Mouse (Mus musculus) heart, adult 2 months (tissue): ENCODE results near the gene Cacna1d. TPM values are rescaled to one million over a fixed set of nuclear protein-coding genes. Genes with fewer than 3 reads are reported as not detected.

Source experiments
- DNase-seq, 2 experiments: peaks; one replicate each; pipeline ENCODE4 v3.0.0; 2021
- H3K27ac ChIP-seq: fragments of 200-600 bp; 2 replicates; pipeline ENCODE4 v1.8.1; 2022
- H3K27me3 ChIP-seq: fragments of 200-500 bp; 2 replicates; pipeline ENCODE4 v1.6.1; 2012; ENCODE audit warnings: mild to moderate bottlenecking, low read length, inconsistent platforms, mixed read lengths; ENCODE audit not compliant: control insufficient read depth, insufficient read depth
- H3K36me3 ChIP-seq: fragments of 200-500 bp; 2 replicates; pipeline ENCODE4 v1.6.1; 2012; ENCODE audit warnings: low read length, inconsistent platforms; ENCODE audit not compliant: control insufficient read depth, insufficient read depth
- H3K4me1 ChIP-seq: fragments of 200-500 bp; 2 replicates; pipeline ENCODE4 v1.6.1; 2011; ENCODE audit warnings: low read length; ENCODE audit not compliant: control insufficient read depth, insufficient read depth
- H3K4me3 ChIP-seq: fragments of 200-600 bp; 2 replicates; pipeline ENCODE4 v1.8.1; 2022
- H3K79me2 ChIP-seq: fragments of 200-500 bp; replicated peaks from 2 replicates; pipeline ENCODE4 v1.6.1; 2012; ENCODE audit warnings: mild to moderate bottlenecking, inconsistent platforms, low read length, moderate library complexity, mixed read lengths; ENCODE audit not compliant: control insufficient read depth, insufficient read depth
- H3K9ac ChIP-seq: fragments of 200-500 bp; 2 replicates; pipeline ENCODE4 v1.6.1; 2012; ENCODE audit warnings: low read depth, mild to moderate bottlenecking, control low read depth, inconsistent platforms, low read length, mixed read lengths
- CTCF ChIP-seq: fragments of 200-600 bp; IDR thresholded peaks from 2 replicates; pipeline ENCODE4 v1.8.1; 2022; ENCODE audit warnings: antibody characterized with exemption, mild to moderate bottlenecking, moderate library complexity
- EP300 ChIP-seq: fragments of 200-500 bp; IDR thresholded peaks from 2 replicates; pipeline ENCODE4 v1.6.1; 2011; ENCODE audit warnings: low read depth, low read length, control low read depth; ENCODE audit not compliant: insufficient read depth
- POLR2A ChIP-seq: fragments of 200-500 bp; IDR thresholded peaks from 2 replicates; pipeline ENCODE4 v1.6.1; 2011; ENCODE audit warnings: mild to moderate bottlenecking, low read depth, low read length, control low read depth; ENCODE audit not compliant: insufficient read depth
- WGBS: fragments of 180-500 bp; shearing (Covaris S2); methylation state at CpG from one replicate; pipeline ENCODE4 v1.1.7; 2018; 5-methylcytosine and 5-hydroxymethylcytosine counted together
- intact Hi-C: fragments of 180-260 bp; cut with DNase I; formaldehyde crosslinking; loops from one replicate; pipeline ENCODE4 v1.15.1; 2025
- polyA plus RNA-seq: library from polyadenylated mRNA; depleted of rRNA; stranded (reverse); fragments of >200 nt; gene quantifications from 2 replicates; pipeline ENCODE4 v1.2.3, GENCODE M21; 2012
- total RNA-seq, 2 experiments: library from RNA; stranded (reverse); gene quantifications; 2 replicates each; pipeline ENCODE4 v1.2.3; 2021

Cacna1d gene
- total and polyA plus RNA-seq, 3 experiments, result 1.3 to 3.0 (median 2.1) TPM

DNA sequence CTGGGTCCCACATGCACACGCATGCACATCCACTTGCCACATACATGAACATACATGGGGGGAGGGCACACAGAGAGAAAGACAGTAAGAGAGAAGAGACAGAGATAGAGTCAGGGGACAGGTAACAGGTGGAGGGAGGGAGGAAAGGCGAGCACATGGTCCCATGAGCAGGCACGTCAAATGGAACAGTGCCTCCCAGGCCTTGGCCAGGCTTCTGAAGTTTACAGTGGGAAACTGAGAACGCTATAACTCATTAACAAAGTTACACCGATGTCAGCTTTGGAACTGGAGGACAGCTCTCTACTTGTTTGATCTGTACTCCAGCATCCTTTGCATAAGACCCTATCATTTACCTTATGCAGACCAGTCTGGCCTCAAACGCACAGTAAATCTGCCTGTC lies 16.8 kb downstream of the Cacna1d start:
- WGBS, result 84% methylated on average over 6 of the region's 6 CpGs
- H3K4me3 ChIP-seq, result no peak overlapping the region
- no peak overlapping the region for H3K9ac ChIP-seq
- H3K79me2 ChIP-seq, result no peaks in the 10 kb centered on the region
- no peaks in the 10 kb centered on the region for H3K4me1 ChIP-seq
- no peak overlapping the region for H3K27ac ChIP-seq
- DNase-seq, result no peak
- intact Hi-C loops, result loop anchor here (10.0 kb wide), 1 partner anchor 490 kb away; no protein-coding TSS in a partner anchor
- H3K36me3 ChIP-seq, result no peaks in the 10 kb centered on the region
- no peaks in the 10 kb centered on the region for H3K27me3 ChIP-seq
- TF ChIP-seq EP300, result no peak
- TF ChIP-seq POLR2A, result no peak
- TF ChIP-seq CTCF, result no peak

DNA sequence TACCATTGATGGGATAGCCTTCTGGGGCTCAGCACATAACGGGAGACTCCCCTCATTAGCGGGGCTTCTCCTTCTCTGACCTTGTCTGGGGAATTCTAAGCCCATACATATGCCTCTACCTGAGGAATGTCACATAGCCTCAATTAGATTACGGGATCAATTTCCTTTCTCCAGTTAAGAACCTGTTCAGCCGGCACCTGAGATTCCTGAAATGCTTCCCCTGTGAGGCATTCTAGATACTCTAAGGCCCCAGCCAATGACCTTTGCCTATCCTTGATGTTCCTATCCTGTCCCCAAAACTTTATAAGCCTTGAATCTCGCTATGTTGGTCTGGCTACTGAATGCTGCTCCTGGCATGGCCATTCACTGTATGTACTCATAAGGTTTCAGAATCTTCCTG lies 17.6 kb downstream of the Cacna1d start:
- intact Hi-C loops, result loop anchor here (10.0 kb wide), 1 partner anchor 489 kb away; no protein-coding TSS in a partner anchor
- no peak overlapping the region for H3K4me3 ChIP-seq
- H3K9ac ChIP-seq, result no peak overlapping the region
- no peaks in the 10 kb centered on the region for H3K36me3 ChIP-seq
- TF ChIP-seq EP300 (no peak), POLR2A (no peak), CTCF (no peak)
- H3K79me2 ChIP-seq, result no peaks in the 10 kb centered on the region
- 70% methylated on average over 5 of the region's 5 CpGs for WGBS
- no peak for DNase-seq
- H3K27me3 ChIP-seq, result no peaks in the 10 kb centered on the region
- no peak overlapping the region for H3K27ac ChIP-seq
- H3K4me1 ChIP-seq, result no peaks in the 10 kb centered on the region

DNA sequence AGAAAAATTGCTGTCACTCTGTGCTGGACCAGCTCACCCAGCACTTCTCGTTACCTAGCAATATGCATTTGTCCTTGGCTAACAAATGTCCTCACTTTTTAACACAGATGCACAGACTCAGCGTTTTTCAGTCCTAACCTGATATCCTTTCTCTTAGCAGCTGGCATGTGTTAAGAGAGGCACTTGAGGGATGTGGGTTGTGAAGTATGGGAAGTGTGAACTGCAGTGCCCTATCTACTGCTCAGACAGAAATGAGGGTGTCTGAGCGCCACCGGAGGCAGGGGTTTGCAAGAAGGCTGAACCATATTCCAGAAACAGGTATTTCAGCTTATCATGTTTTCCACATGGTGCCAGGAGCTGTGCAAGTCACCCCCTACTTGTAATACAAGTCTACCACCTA lies 27.9 kb downstream of the Cacna1d start:
- no peak overlapping the region for H3K4me3 ChIP-seq
- intact Hi-C loops, result no loop called here
- H3K9ac ChIP-seq, result no peak overlapping the region
- no peaks in the 10 kb centered on the region for H3K36me3 ChIP-seq
- H3K27me3 ChIP-seq, result no peaks in the 10 kb centered on the region
- DNase-seq, result no peak
- no peak for TF ChIP-seq POLR2A
- no peak for TF ChIP-seq CTCF
- TF ChIP-seq EP300, result no peak
- H3K4me1 ChIP-seq, result peaks cover 1% of the 10 kb centered on the region; the same call in 1 of the 2 replicates
- H3K27ac ChIP-seq, result no peak overlapping the region
- 61% methylated on average over 4 of the region's 4 CpGs for WGBS
- no peaks in the 10 kb centered on the region for H3K79me2 ChIP-seq

- H3K27ac ChIP-seq, result no peak overlapping the region
- TF ChIP-seq EP300 (peak; percentile 78), CTCF (peak; percentile 99), POLR2A (no peak)
- no peak overlapping the region for H3K9ac ChIP-seq
- intact Hi-C loops, result loop anchor here (1.0 to 10.0 kb wide), 2 partner anchors 105 to 323 kb away; no protein-coding TSS in a partner anchor
- H3K36me3 ChIP-seq, result no peaks in the 10 kb centered on the region
- peaks cover 3% of the 10 kb centered on the region; the same call in 1 of the 2 replicates for H3K27me3 ChIP-seq
- H3K79me2 ChIP-seq, result no peaks in the 10 kb centered on the region
- 6% methylated on average over 14 of the region's 14 CpGs for WGBS
- peak; percentile 79 for DNase-seq
- H3K4me1 ChIP-seq, result peaks cover 3% of the 10 kb centered on the region; the same call in 1 of the 2 replicates
- H3K4me3 ChIP-seq, result no peak overlapping the region
These were observed 31.2 kb downstream of the Cacna1d start for GRCm38 (mm10) chr14:30459891-30460523.

- no peaks in the 10 kb centered on the region for H3K36me3 ChIP-seq
- no peak overlapping the region for H3K9ac ChIP-seq
- intact Hi-C loops, result loop anchor here (10.0 kb wide), 1 partner anchor 104 kb away; no protein-coding TSS in a partner anchor
- peaks cover 3% of the 10 kb centered on the region; the same call in 1 of the 2 replicates for H3K4me1 ChIP-seq
- H3K4me3 ChIP-seq, result no peak overlapping the region
- WGBS, result 73% methylated on average over 3 of the region's 3 CpGs
- peaks cover 3% of the 10 kb centered on the region; the same call in 1 of the 2 replicates for H3K27me3 ChIP-seq
- TF ChIP-seq POLR2A (no peak), CTCF (no peak), EP300 (no peak)
- H3K27ac ChIP-seq, result no peak overlapping the region
- no peaks in the 10 kb centered on the region for H3K79me2 ChIP-seq
- DNase-seq, result peak in 1 of 2 experiments; percentile 14
These were observed 32.4 kb downstream of the Cacna1d start for GRCm38 (mm10) chr14:30458820-30459219.

GRCm38 (mm10) chr14:30457897-30458296 lies 33.4 kb downstream of the Cacna1d start:
- Histone ChIP-seq H3K4me1 (peaks cover 3% of the 10 kb centered on the region; the same call in 1 of the 2 replicates), H3K79me2 (no peaks in the 10 kb centered on the region), H3K27me3 (peaks cover 3% of the 10 kb centered on the region; the same call in 1 of the 2 replicates), H3K36me3 (no peaks in the 10 kb centered on the region), H3K4me3 (no peak overlapping the region), H3K9ac (no peak overlapping the region), H3K27ac (no peak overlapping the region)
- WGBS, result 21% methylated on average over 2 of the region's 2 CpGs
- DNase-seq, result peak; percentile 30 to 53
- TF ChIP-seq POLR2A, result no peak
- no peak for TF ChIP-seq EP300
- TF ChIP-seq CTCF, result no peak
- intact Hi-C loops, result loop anchor here (10.0 kb wide), 1 partner anchor 103 kb away; no protein-coding TSS in a partner anchor
